Mouse (Mus musculus) heart, adult 2 months (tissue): ENCODE measurements around the gene Polr2a.

Experiments
- CTCF ChIP-seq: fragments of 200-600 bp; IDR thresholded peaks from 2 replicates; pipeline ENCODE4 v1.8.1; 2022; ENCODE audit warnings: antibody characterized with exemption, mild to moderate bottlenecking, moderate library complexity
- EP300 ChIP-seq: fragments of 200-500 bp; IDR thresholded peaks from 2 replicates; pipeline ENCODE4 v1.6.1; 2011; ENCODE audit warnings: low read depth, low read length, control low read depth; ENCODE audit not compliant: insufficient read depth
- POLR2A ChIP-seq: fragments of 200-500 bp; IDR thresholded peaks from 2 replicates; pipeline ENCODE4 v1.6.1; 2011; ENCODE audit warnings: mild to moderate bottlenecking, low read depth, low read length, control low read depth; ENCODE audit not compliant: insufficient read depth

- TF ChIP-seq CTCF (no peak), POLR2A (no peak), EP300 (no peak)
Measured at GRCm38 (mm10) chr11:69708614-69709265, 49.7 kb downstream of the Polr2a start.
